Mouse (Mus musculus) hindlimb bud, embryonic 11.5 days (tissue): Measurements from ENCODE around the gene Naglu.
"Not testable (repeated sequence)": the region's sequence is repeated elsewhere in the genome, so short reads cannot be mapped to it uniquely, and the experiment has no call there.

Source experiments
- DNase-seq: peaks from one replicate; pipeline ENCODE4 v3.0.0-alpha.2; 2012; ENCODE audit warnings: low read depth, low spot score; ENCODE audit errors: extremely low spot score

Gene Naglu

DNA sequence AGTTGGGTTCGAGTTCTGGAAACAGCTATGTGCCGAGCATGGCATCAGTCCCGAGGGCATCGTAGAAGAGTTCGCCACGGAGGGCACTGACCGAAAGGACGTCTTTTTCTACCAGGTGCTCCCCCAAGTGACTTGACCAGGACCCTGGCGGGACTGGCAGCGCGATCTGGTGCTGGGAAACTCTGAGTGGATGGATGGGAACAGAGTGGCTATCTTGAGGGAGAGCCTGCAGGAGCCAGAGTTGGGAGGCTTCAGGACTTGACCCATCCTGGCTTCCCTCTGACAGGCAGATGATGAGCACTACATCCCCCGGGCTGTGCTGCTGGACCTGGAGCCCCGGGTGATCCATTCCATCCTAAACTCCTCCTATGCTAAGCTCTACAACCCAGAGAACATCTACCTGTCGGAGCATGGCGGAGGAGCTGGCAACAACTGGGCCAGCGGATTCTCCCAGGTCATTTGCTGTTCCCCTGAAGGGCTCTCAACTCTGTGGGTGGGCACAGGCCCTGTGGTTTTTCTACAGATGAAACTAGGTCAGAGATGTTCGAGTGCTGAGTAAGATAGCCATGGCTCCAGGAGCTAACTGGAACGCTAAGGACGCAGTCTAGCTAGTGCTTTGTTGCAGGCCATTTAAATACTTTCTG is 50.9 kb downstream of the Naglu start:
- no peak for DNase-seq

DNA sequence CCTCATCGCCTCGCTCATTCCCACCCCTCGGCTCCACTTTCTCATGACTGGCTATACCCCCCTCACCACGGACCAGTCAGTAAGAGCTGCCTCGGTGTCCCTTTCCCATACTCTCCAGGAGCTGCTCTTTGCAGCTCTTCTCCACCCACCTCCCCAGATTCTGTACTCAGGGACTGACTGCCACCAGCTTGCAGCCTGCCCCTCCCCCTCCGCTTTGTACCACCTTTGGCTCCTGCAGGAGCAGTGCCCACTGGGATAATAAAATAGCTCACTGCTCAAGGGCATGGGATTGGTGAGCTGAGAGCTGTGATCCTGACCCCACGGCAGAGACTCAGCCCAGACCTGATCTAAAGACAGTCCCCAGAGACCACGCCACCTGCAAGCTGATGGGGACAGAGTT is 54.7 kb downstream of the Naglu start:
- not testable (repeated sequence) for DNase-seq

DNA sequence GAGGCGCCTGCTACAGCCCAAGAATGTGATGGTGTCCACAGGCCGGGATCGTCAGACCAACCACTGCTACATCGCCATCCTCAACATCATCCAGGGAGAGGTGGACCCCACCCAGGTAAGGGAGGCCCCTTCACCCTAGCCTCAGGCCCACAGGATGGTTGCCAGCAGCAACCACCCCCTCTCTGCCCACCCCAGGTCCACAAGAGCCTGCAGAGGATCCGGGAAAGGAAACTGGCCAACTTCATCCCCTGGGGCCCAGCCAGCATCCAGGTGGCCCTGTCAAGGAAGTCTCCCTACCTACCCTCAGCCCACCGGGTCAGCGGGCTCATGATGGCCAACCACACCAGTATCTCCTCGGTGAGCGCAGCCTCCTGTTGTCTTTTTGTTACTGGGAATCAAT is 55.2 kb downstream of the Naglu start:
- DNase-seq, result not testable (repeated sequence)

DNA sequence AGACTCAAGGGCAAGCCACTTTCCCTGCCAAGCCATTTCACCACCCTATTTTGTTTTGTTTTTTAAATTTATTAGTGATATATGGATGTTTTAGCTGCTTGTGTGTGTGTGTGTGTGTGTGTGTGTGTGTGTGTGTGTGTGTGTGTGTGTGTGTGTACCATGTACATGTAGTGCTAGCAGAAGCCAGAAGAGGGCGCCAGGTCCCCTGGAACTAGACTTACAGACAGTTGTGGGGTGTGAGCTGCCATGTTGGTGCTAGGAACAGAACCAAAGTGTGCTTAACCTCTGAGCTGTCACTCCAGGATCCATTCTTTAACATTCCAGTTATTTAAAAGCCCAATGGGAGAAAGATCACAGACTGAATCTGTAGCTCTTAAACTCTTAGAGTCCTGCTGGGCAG is 57.3 kb downstream of the Naglu start:
- DNase-seq, result no peak
